Mouse (Mus musculus): ENCODE results near the gene Tmem119.

GRCm38 (mm10) chr5:113748556-113749331 is 51.6 kb downstream of the Tmem119 start:
- TF ChIP-seq CTCF (IDR thresholded peaks at IDR 0.05; ENCODE audit: extremely low read depth, insufficient read length, insufficient replicate concordance, low read depth, low read length) (no peak), POLR2A (IDR thresholded peaks at IDR 0.05; ENCODE audit: low read depth, low read length) (no peak)
